Mouse (Mus musculus) lung, postnatal 0 days (tissue): ENCODE data around the gene Nin. TPM values are rescaled to one million over a fixed set of nuclear protein-coding genes. Genes with fewer than 3 reads are reported as not detected.
A peak's percentile ranks its signal among the peaks of the same experiment; 100 is the strongest.

Experiments
- ATAC-seq: fragments of 200-750 bp; cut with Nextera tagmentation; 2 replicates; pipeline ENCODE4 v1.8.0; 2017; ENCODE audit warnings: moderate library complexity
- DNase-seq: peaks from one replicate; pipeline ENCODE4 v3.0.0-alpha.2; 2016; ENCODE audit warnings: low spot score
- H3K27ac ChIP-seq: fragments of 300-500 bp; sonication (generic); 2 replicates; pipeline ENCODE4 v1.5.1; 2014; ENCODE audit warnings: antibody characterized with exemption, mild to moderate bottlenecking, low read length, mixed read lengths
- H3K27me3 ChIP-seq: fragments of 300-500 bp; sonication (generic); replicated peaks from 2 replicates; pipeline ENCODE4 v1.6.1; 2014; ENCODE audit warnings: low read length, mixed read lengths; ENCODE audit not compliant: insufficient read depth
- H3K36me3 ChIP-seq: fragments of 300-500 bp; sonication (generic); 2 replicates; pipeline ENCODE4 v1.6.1; 2014; ENCODE audit warnings: low read length, mixed read lengths; ENCODE audit not compliant: insufficient read depth
- H3K4me1 ChIP-seq: fragments of 300-500 bp; sonication (generic); 2 replicates; pipeline ENCODE4 v1.6.1; 2014; ENCODE audit warnings: antibody characterized with exemption, low read depth, low read length, mixed read lengths; ENCODE audit not compliant: insufficient read depth
- H3K4me2 ChIP-seq: fragments of 300-500 bp; sonication (generic); replicated peaks from 2 replicates; pipeline ENCODE4 v1.6.1; 2014; ENCODE audit warnings: low read depth, mild to moderate bottlenecking, low read length, moderate library complexity, mixed read lengths
- H3K4me3 ChIP-seq: fragments of 300-500 bp; sonication (generic); 2 replicates; pipeline ENCODE4 v1.5.1; 2014; ENCODE audit warnings: low read depth, low read length
- H3K9ac ChIP-seq: fragments of 300-500 bp; sonication (generic); replicated peaks from 2 replicates; pipeline ENCODE4 v1.6.1; 2014; ENCODE audit warnings: low read depth, mild to moderate bottlenecking
- H3K9me3 ChIP-seq: fragments of 300-500 bp; sonication (generic); 2 replicates; pipeline ENCODE4 v1.6.1; 2016; ENCODE audit warnings: low read length, mixed read lengths
- CTCF ChIP-seq: IDR thresholded peaks from 2 replicates; pipeline ENCODE4 v1.5.1; 2016; ENCODE audit warnings: antibody characterized with exemption, mild to moderate bottlenecking
- EP300 ChIP-seq: IDR thresholded peaks from 2 replicates; pipeline ENCODE4 v1.6.1; 2016; ENCODE audit warnings: antibody characterized with exemption, mild to moderate bottlenecking, control low read depth
- WGBS: fragments of 180-500 bp; shearing (Covaris S2); extraction: QIAGEN DNeasy Blood & Tissue Kit; methylation state at CpG from one replicate; pipeline ENCODE4 v1.1.7; 2014; 5-methylcytosine and 5-hydroxymethylcytosine counted together
- polyA plus RNA-seq: library from polyadenylated mRNA; unstranded; fragments of >200 nt; fragmentation: Nextera tagmentation; extraction: Ambion mirVana; gene quantifications from 2 replicates; pipeline ENCODE4 v1.2.1, GENCODE M21; 2015

Nin gene
- polyA plus RNA-seq, 1 experiment from 2014 or later = 8.3 TPM

- Histone ChIP-seq H3K4me2 (no peak overlapping the region), H3K27ac (no peak overlapping the region), H3K36me3 (0 out of 2 replicates have a peak, but pooled peaks cover 3% of the 10 kb centered on the region), H3K4me1 (no peaks in the 10 kb centered on the region), H3K4me3 (no peak overlapping the region), H3K27me3 (no peaks in the 10 kb centered on the region), H3K9me3 (no peaks in the 10 kb centered on the region), H3K9ac (no peak overlapping the region)
- TF ChIP-seq EP300 = no peak
- TF ChIP-seq CTCF = no peak
- no peak for ATAC-seq
- 64% methylated on average over 4 of the region's 4 CpGs for WGBS
- no peak for DNase-seq
Observed at GRCm38 (mm10) chr12:70070306-70070705, 43.2 kb downstream of the Nin start.

GRCm38 (mm10) chr12:70068647-70069257 is 44.8 kb downstream of the Nin start:
- Histone ChIP-seq H3K9ac (no peak overlapping the region), H3K36me3 (0 out of 2 replicates have a peak, but pooled peaks cover 3% of the 10 kb centered on the region), H3K9me3 (no peaks in the 10 kb centered on the region), H3K27ac (no peak overlapping the region), H3K4me2 (no peak overlapping the region), H3K4me3 (no peak overlapping the region), H3K27me3 (no peaks in the 10 kb centered on the region), H3K4me1 (no peaks in the 10 kb centered on the region)
- WGBS = 42% methylated on average over 6 of the region's 6 CpGs
- ATAC-seq (no peak), DNase-seq (no peak)
- TF ChIP-seq EP300 (no peak), CTCF (no peak)

- Histone ChIP-seq H3K4me1 (no peaks in the 10 kb centered on the region), H3K36me3 (0 out of 2 replicates have a peak, but pooled peaks cover 3% of the 10 kb centered on the region), H3K4me3 (no peak overlapping the region), H3K27me3 (no peaks in the 10 kb centered on the region), H3K9ac (no peak overlapping the region), H3K4me2 (no peak overlapping the region), H3K27ac (no peak overlapping the region), H3K9me3 (no peaks in the 10 kb centered on the region)
- no peak for TF ChIP-seq CTCF
- no peak for TF ChIP-seq EP300
- DNase-seq (no peak), ATAC-seq (no peak)
- 80% methylated on average over 9 of the region's 9 CpGs for WGBS
Observed at GRCm38 (mm10) chr12:70067849-70068248, 45.7 kb downstream of the Nin start.

GRCm38 (mm10) chr12:70062114-70062513 is 51.4 kb downstream of the Nin start:
- 0 out of 2 replicates have a peak, but pooled peaks cover 4% of the 10 kb centered on the region for H3K36me3 ChIP-seq
- DNase-seq (peak; percentile 70), ATAC-seq (peak; percentile 43; the same call in 1 of the 2 replicates)
- no peak overlapping the region for H3K27ac ChIP-seq
- H3K4me1 ChIP-seq = no peaks in the 10 kb centered on the region
- no peaks in the 10 kb centered on the region for H3K27me3 ChIP-seq
- H3K4me2 ChIP-seq = no peak overlapping the region
- H3K9me3 ChIP-seq = no peaks in the 10 kb centered on the region
- WGBS = 25% methylated on average over 3 of the region's 3 CpGs
- no peak overlapping the region for H3K9ac ChIP-seq
- peak; percentile 86 for TF ChIP-seq CTCF
- no peak for TF ChIP-seq EP300
- no peak overlapping the region for H3K4me3 ChIP-seq

- H3K27me3 ChIP-seq = no peaks in the 10 kb centered on the region
- no peak overlapping the region for H3K9ac ChIP-seq
- DNase-seq = peak; percentile 67
- H3K4me1 ChIP-seq = no peaks in the 10 kb centered on the region
- no peak overlapping the region for H3K27ac ChIP-seq
- H3K4me2 ChIP-seq = no peak overlapping the region
- 68% methylated on average over 14 of the region's 14 CpGs for WGBS
- ATAC-seq = peak; percentile 76
- H3K9me3 ChIP-seq = no peaks in the 10 kb centered on the region
- no peak overlapping the region for H3K4me3 ChIP-seq
- H3K36me3 ChIP-seq = peaks cover 16% of the 10 kb centered on the region; the same call in 1 of the 2 replicates
- TF ChIP-seq CTCF (peak; percentile 65), EP300 (peak; percentile 54; the same call in 1 of the 2 replicates)
Observed at GRCm38 (mm10) chr12:70058956-70059851, 54.3 kb downstream of the Nin start.

GRCm38 (mm10) chr12:70050699-70051098 is 62.8 kb downstream of the Nin start:
- ATAC-seq (peak; percentile 84), DNase-seq (peak; percentile 77)
- no peaks in the 10 kb centered on the region for H3K4me1 ChIP-seq
- H3K27ac ChIP-seq = no peak overlapping the region
- peaks cover 22% of the 10 kb centered on the region; the same call in 1 of the 2 replicates for H3K36me3 ChIP-seq
- TF ChIP-seq EP300 = 0 out of 2 replicates have a peak, but pooled peaks have one; percentile 8
- no peak for TF ChIP-seq CTCF
- H3K9me3 ChIP-seq = no peaks in the 10 kb centered on the region
- 38% methylated on average over 7 of the region's 7 CpGs for WGBS
- no peak overlapping the region for H3K9ac ChIP-seq
- H3K27me3 ChIP-seq = no peaks in the 10 kb centered on the region
- no peak overlapping the region for H3K4me3 ChIP-seq
- H3K4me2 ChIP-seq = no peak overlapping the region
